Mouse (Mus musculus) thymus, adult 2 months (tissue): ENCODE data around the gene Gdf7. TPM values are rescaled to one million over a fixed set of nuclear protein-coding genes. Genes with fewer than 3 reads are reported as not detected.

Experiments
- DNase-seq: peaks from one replicate; pipeline ENCODE4 v3.0.0; 2021
- H3K27ac ChIP-seq: fragments of 200-500 bp; 2 replicates; pipeline ENCODE4 v1.5.1; 2012; ENCODE audit warnings: low read length, control low read depth; ENCODE audit not compliant: control insufficient read depth, insufficient read depth
- H3K27me3 ChIP-seq: fragments of 200-500 bp; 2 replicates; pipeline ENCODE4 v1.6.1; 2012; ENCODE audit warnings: mild to moderate bottlenecking, low read length, moderate library complexity, mixed read lengths; ENCODE audit not compliant: control insufficient read depth, insufficient read depth
- H3K36me3 ChIP-seq: fragments of 200-500 bp; 2 replicates; pipeline ENCODE4 v1.6.1; 2012; ENCODE audit warnings: mild to moderate bottlenecking, low read length, moderate library complexity; ENCODE audit not compliant: control insufficient read depth, insufficient read depth
- H3K4me1 ChIP-seq: fragments of 200-500 bp; replicated peaks from 2 replicates; pipeline ENCODE4 v1.6.1; 2012; ENCODE audit warnings: low read length; ENCODE audit not compliant: control insufficient read depth, insufficient read depth
- H3K4me3 ChIP-seq: fragments of 200-500 bp; 2 replicates; pipeline ENCODE4 v1.5.1; 2012; ENCODE audit warnings: mild to moderate bottlenecking, low read length, control low read depth, moderate library complexity; ENCODE audit not compliant: control insufficient read depth, insufficient read depth
- CTCF ChIP-seq: fragments of 200-500 bp; IDR thresholded peaks from 2 replicates; pipeline ENCODE4 v1.5.1; 2012; ENCODE audit warnings: mild to moderate bottlenecking, control low read depth, low read length, moderate library complexity, borderline replicate concordance; ENCODE audit not compliant: control insufficient read depth, poor library complexity, insufficient read depth; ENCODE audit errors: extremely low read depth
- POLR2A ChIP-seq: fragments of 200-500 bp; IDR thresholded peaks from 2 replicates; pipeline ENCODE4 v1.6.1; 2012; ENCODE audit warnings: mild to moderate bottlenecking, low read length, control low read depth, moderate library complexity; ENCODE audit not compliant: control insufficient read depth, poor library complexity, insufficient read depth; ENCODE audit errors: extremely low read depth
- WGBS: fragments of 180-500 bp; shearing (Covaris S2); methylation state at CpG from one replicate; pipeline ENCODE4 v1.1.7; 2018; 5-methylcytosine and 5-hydroxymethylcytosine counted together
- polyA plus RNA-seq: library from polyadenylated mRNA; depleted of rRNA; stranded (reverse); fragments of >200 nt; gene quantifications from 2 replicates; pipeline ENCODE4 v1.2.3, GENCODE M21; 2012

The Gdf7 gene
- polyA plus RNA-seq, 1 experiment: 2.3 TPM

GRCm38 (mm10) chr12:8289099-8289498, 12.7 kb downstream of the Gdf7 start:
- Histone ChIP-seq H3K4me1 (no peaks in the 10 kb centered on the region), H3K27ac (no peak overlapping the region), H3K4me3 (no peak overlapping the region), H3K36me3 (no peaks in the 10 kb centered on the region), H3K27me3 (no peaks in the 10 kb centered on the region)
- TF ChIP-seq POLR2A (no peak), CTCF (no peak)
- no peak for DNase-seq
- WGBS: 94% methylated on average over 6 of the region's 6 CpGs

GRCm38 (mm10) chr12:8287970-8288369, 13.8 kb downstream of the Gdf7 start:
- WGBS: 66% methylated on average over 3 of the region's 3 CpGs
- Histone ChIP-seq H3K4me1 (no peaks in the 10 kb centered on the region), H3K27me3 (no peaks in the 10 kb centered on the region), H3K36me3 (no peaks in the 10 kb centered on the region), H3K4me3 (no peak overlapping the region), H3K27ac (no peak overlapping the region)
- DNase-seq: no peak
- TF ChIP-seq POLR2A (no peak), CTCF (no peak)

- 94% methylated on average over 15 of the region's 15 CpGs for WGBS
- no peak for DNase-seq
These were observed 20.3 kb downstream of the Gdf7 start for GRCm38 (mm10) chr12:8281225-8282017.

GRCm38 (mm10) chr12:8275424-8275823, 26.3 kb downstream of the Gdf7 start:
- Histone ChIP-seq H3K4me1 (peaks cover 5% of the 10 kb centered on the region; the same call in 1 of the 2 replicates), H3K27me3 (no peaks in the 10 kb centered on the region), H3K4me3 (no peak overlapping the region), H3K27ac (no peak overlapping the region), H3K36me3 (peaks cover 3% of the 10 kb centered on the region; the same call in 1 of the 2 replicates)
- DNase-seq: no peak
- WGBS: 95% methylated on average over 4 of the region's 4 CpGs
- no peak for TF ChIP-seq CTCF
- no peak for TF ChIP-seq POLR2A

More at GRCm38 (mm10) chr12:8281225-8282017, 20.3 kb downstream of the Gdf7 start:
- Histone ChIP-seq H3K27ac (no peak overlapping the region), H3K36me3 (no peaks in the 10 kb centered on the region; the same call in 1 of the 2 replicates), H3K4me1 (peaks cover 5% of the 10 kb centered on the region; the same call in 1 of the 2 replicates), H3K4me3 (no peak overlapping the region), H3K27me3 (no peaks in the 10 kb centered on the region)
- TF ChIP-seq CTCF (no peak), POLR2A (no peak)

GRCm38 (mm10) chr12:8273471-8274171, 28.1 kb downstream of the Gdf7 start:
- Histone ChIP-seq H3K27ac (no peak overlapping the region), H3K27me3 (no peaks in the 10 kb centered on the region), H3K4me1 (peaks cover 4% of the 10 kb centered on the region; the same call in 1 of the 2 replicates), H3K36me3 (peaks cover 3% of the 10 kb centered on the region; the same call in 1 of the 2 replicates), H3K4me3 (no peak overlapping the region)
- no peak for DNase-seq
- TF ChIP-seq CTCF: no peak
- no peak for TF ChIP-seq POLR2A
- 98% methylated on average over 6 of the region's 6 CpGs for WGBS

GRCm38 (mm10) chr12:8271405-8271804, 30.3 kb downstream of the Gdf7 start:
- WGBS: 87% methylated on average over 2 of the region's 2 CpGs
- TF ChIP-seq POLR2A (no peak), CTCF (no peak)
- no peak overlapping the region for H3K4me3 ChIP-seq
- 0 out of 2 replicates have a peak, but pooled peaks cover 3% of the 10 kb centered on the region for H3K36me3 ChIP-seq
- H3K4me1 ChIP-seq: no peaks in the 10 kb centered on the region
- no peak for DNase-seq
- H3K27me3 ChIP-seq: no peaks in the 10 kb centered on the region
- no peak overlapping the region for H3K27ac ChIP-seq
